Mouse (Mus musculus) CD4-positive, CD25-positive, alpha-beta regulatory T cell (primary cell): ENCODE results near the gene Ighmbp2. TPM values are rescaled to one million over a fixed set of nuclear protein-coding genes. Genes with fewer than 3 reads are reported as not detected.

Experiments
- polyA plus RNA-seq: library from polyadenylated mRNA; unstranded; fragments of 100-300 nt; shearing (Covaris generic); gene quantifications from one replicate; pipeline ENCODE4 v1.2.1, GENCODE M21; 2017

The Ighmbp2 gene
- polyA plus RNA-seq = 16.3 TPM

GRCm38 (mm10) chr19:3282572-3283467 is at the start of gene Ighmbp2, which contains the start of gene Mrpl21:
TSS of gene Ighmbp2 (minus strand) at chr19:3283017.
TSS of gene Mrpl21 (plus strand) at chr19:3282901.

GRCm38 (mm10) chr19:3322261-3322969 is 39.6 kb upstream of the Ighmbp2 start, which contains the start of gene Cpt1a:
TSS of gene Cpt1a (plus strand) at chr19:3322334.

Other genes starting within 250 kb of the Ighmbp2 start
- gene Mrpl21, start 116 bp downstream of the Ighmbp2 start, polyA plus RNA-seq = 104 TPM
- gene Cpt1a, start 39.3 kb upstream of the Ighmbp2 start, polyA plus RNA-seq = 50.7 TPM
- gene Tesmin, start 105.8 kb upstream of the Ighmbp2 start, polyA plus RNA-seq = not detected
- gene Gal, start 131.5 kb upstream of the Ighmbp2 start, polyA plus RNA-seq = 0.23 TPM